16 mouse cellular contexts compared by ENCODE assay signal in the genomic region with DNA sequence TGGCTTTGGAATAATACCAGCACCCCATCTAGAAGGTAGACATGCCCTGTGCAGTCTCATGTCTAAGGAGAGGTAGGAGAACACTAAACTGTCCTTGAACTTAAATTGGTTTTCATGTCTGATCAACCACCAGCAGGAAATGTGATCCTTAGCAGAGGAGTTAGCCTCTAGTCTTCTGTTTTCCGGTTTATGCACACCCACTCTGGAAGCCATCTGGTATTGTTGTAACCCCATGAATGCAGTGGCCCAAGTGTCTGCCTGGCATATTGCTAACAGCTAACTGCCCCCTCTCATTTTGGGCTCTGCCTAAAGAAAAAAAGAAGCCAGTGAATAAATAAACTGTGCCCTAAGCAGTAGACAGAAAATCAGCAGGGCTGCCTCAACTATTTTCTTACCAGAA.
"Had no signal": no experiment of that assay in that cellular context is flagged by ENCODE, and none has a peak within 500 bp of the region (broad histone marks: within the 10 kb centered on the region; RNA-seq: fewer than 3 reads in every experiment).

No protein-coding gene starts in this region.

- H3K9me3 ChIP-seq: limb, embryonic 12.5 days; lung, embryonic 15.5 days; midbrain, embryonic 15.5 days; neural tube, embryonic 12.5 days; stomach, embryonic 15.5 days had no signal

- H3K27ac ChIP-seq: limb, embryonic 12.5 days; liver, embryonic 13.5 days; lung, embryonic 15.5 days; macrophage; midbrain, embryonic 15.5 days; neural tube, embryonic 12.5 days; stomach, embryonic 15.5 days had no signal

- DNase-seq: kidney, postnatal 4 days; liver; liver, embryonic 13.5 days; liver, postnatal 0 days; lung, postnatal 14 days; thymus, postnatal 4 days had no signal

- ATAC-seq: inflammation-experienced regulatory T-cells, adult 6 months; intestine, postnatal 0 days; liver, postnatal 0 days; midbrain, embryonic 15.5 days had no signal

- H3K27me3 ChIP-seq: limb, embryonic 12.5 days; liver, embryonic 13.5 days; lung, embryonic 15.5 days; midbrain, embryonic 15.5 days; neural tube, embryonic 12.5 days; stomach, embryonic 15.5 days had no signal

- H3K4me2 ChIP-seq: limb, embryonic 12.5 days; liver, embryonic 13.5 days; lung, embryonic 15.5 days; midbrain, embryonic 11.5 days; midbrain, embryonic 15.5 days; neural tube, embryonic 12.5 days; stomach, embryonic 15.5 days had no signal

- H3K36me3 ChIP-seq: limb, embryonic 12.5 days; liver, embryonic 13.5 days; lung, embryonic 15.5 days; midbrain, embryonic 15.5 days; neural tube, embryonic 12.5 days; stomach, embryonic 15.5 days had no signal

- H3K4me1 ChIP-seq: liver, embryonic 13.5 days; lung, embryonic 15.5 days; megakaryocyte, embryonic 14.5 days; midbrain, embryonic 15.5 days; neural tube, embryonic 12.5 days; stomach, embryonic 15.5 days had no signal

- H3K4me3 ChIP-seq: limb, embryonic 12.5 days; liver, embryonic 13.5 days; lung, embryonic 15.5 days; megakaryocyte, embryonic 14.5 days; midbrain, embryonic 15.5 days; neural tube, embryonic 12.5 days; stomach, embryonic 15.5 days had no signal

- H3K9ac ChIP-seq: limb, embryonic 12.5 days; liver, embryonic 13.5 days; liver, postnatal 0 days; lung, embryonic 15.5 days; midbrain, embryonic 15.5 days; neural tube, embryonic 12.5 days; stomach, embryonic 15.5 days had no signal
